8 mouse cellular contexts compared by ENCODE assay signal in the genomic region with DNA sequence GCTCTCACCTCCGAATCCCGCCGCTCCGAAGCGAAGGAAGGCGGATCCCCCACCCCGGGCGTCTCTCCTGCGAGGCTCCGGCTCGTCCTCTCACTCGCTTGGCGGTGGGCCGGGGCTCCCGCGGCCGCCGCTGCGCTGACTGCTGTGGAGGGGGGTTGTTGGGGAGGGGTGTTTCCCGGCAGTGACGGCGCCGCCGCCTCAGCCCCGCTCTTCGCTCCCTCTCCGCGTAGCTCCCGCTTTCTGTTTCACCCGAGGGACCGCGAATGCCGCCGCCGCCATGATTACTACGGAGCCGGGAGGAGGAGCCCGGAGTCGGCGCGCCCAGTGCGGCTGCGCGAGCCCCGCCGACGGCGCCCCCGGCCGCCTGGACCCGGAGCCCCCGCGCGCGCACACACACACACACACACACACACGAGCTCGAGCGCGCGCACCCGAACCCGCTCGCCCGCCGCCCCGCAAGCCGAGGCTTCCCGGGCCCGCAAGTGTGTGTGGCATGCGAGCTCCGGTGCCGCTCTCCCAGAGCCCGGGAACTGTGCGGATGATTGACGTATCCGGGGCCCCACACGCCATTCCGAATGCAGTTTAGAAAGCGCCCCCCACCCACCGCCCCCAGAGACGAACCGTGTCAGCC. TPM values are rescaled to one million over a fixed set of nuclear protein-coding genes. Genes with fewer than 3 reads are reported as not detected.
DNase-seq lines count a peak whose midpoint lies in the region; ATAC-seq lines count a peak whose summit lies in the region.

A gene (minus strand): TSS at position 294 of the 631 bp plus-strand sequence.

- peak; percentile 95 for ATAC-seq in hindbrain, embryonic 13.5 days (ENCODE audit: low FRiP score)

- WGBS in hindbrain, embryonic 13.5 days = under 1% methylated on average over 51 of the region's 82 CpGs

- peak within 1 kb of the TSS; percentile 74 for H3K4me2 ChIP-seq in hindbrain, embryonic 13.5 days

- peak; percentile 89 for DNase-seq in NIH3T3 (ENCODE audit: low read depth)
- DNase-seq in cerebellum, adult 9-10 months = peak; percentile 71
- DNase-seq in frontal cortex, postnatal 25 days (ENCODE audit: low spot score in 2 of 2) = peak; percentile 68 to 71
- peak; percentile 72 to 79 for DNase-seq in layer of hippocampus, postnatal 25 days (ENCODE audit: extremely low spot score in 1 of 2, low spot score in 1 of 2)
- DNase-seq in lung, postnatal 14 days = peak; percentile 86
- peak; percentile 88 for DNase-seq in ovary, postnatal 36 days (ENCODE audit: low spot score)
- peak; percentile 91 for DNase-seq in thymus, postnatal 25 days

- peaks cover 13% of the 10 kb centered on the region; the same call in 1 of the 2 replicates for H3K4me1 ChIP-seq in hindbrain, embryonic 13.5 days (replicated peaks)

- peak within 1 kb of the TSS; percentile 93 for H3K9ac ChIP-seq in hindbrain, embryonic 13.5 days

- no peaks in the 10 kb centered on the region for H3K36me3 ChIP-seq in hindbrain, embryonic 13.5 days

- peak within 1 kb of the TSS; percentile 83 for H3K4me3 ChIP-seq in hindbrain, embryonic 13.5 days

- H3K27ac ChIP-seq in hindbrain, embryonic 13.5 days = peak within 1 kb of the TSS; percentile 95

- no peaks in the 10 kb centered on the region for H3K9me3 ChIP-seq in hindbrain, embryonic 13.5 days

- H3K27me3 ChIP-seq in hindbrain, embryonic 13.5 days = peaks cover 6% of the 10 kb centered on the region

RNA-seq across cellular contexts. Expression of the gene that starts here (rescaled TPM):
- 53.4 and 55.2 TPM in 2 replicates for polyA plus RNA-seq in hindbrain, embryonic 13.5 days (2015; fragmentation: Nextera tagmentation; extraction: Ambion mirVana)
- 10 to 100 TPM; 36.7 to 37.0 TPM for total RNA-seq in layer of hippocampus, postnatal 25 days (2021)

Comparison
In these comparisons a context has a peak if more than half of its experiments do, and no peak if none do; other contexts are left out.
1. Peak in every context shown above with its lines: DNase-seq, ATAC-seq, H3K4me3 ChIP-seq and H3K27ac ChIP-seq.